Comparison of ENCODE assay signal across 7 mouse cellular contexts in genomic region chr17:79894971-79895882, GRCm38 (mm10). TPM values are rescaled to one million over a fixed set of nuclear protein-coding genes. Genes with fewer than 3 reads are reported as not detected.
A peak's percentile ranks its signal among the peaks of the same experiment; 100 is the strongest.
DNase-seq lines count a peak whose midpoint lies in the region; ATAC-seq lines count a peak whose summit lies in the region.

No protein-coding gene starts in this region.

- intact Hi-C loops in left cerebral cortex, postnatal 25 days (cut with DNase I), result loop anchor here (5.0 kb wide), 2 partner anchors 57 to 122 kb away; no protein-coding TSS in a partner anchor

- ATAC-seq in activated CD4-positive, CD25-positive, alpha-beta regulatory T cell, adult 4 months, result peak; percentile 35
- ATAC-seq in intestine, embryonic 14.5 days (replicated peaks; ENCODE audit: low FRiP score, low TSS enrichment, low read depth), result peak; percentile 70

- no peaks in the 10 kb centered on the region for H3K9me3 ChIP-seq in intestine, embryonic 14.5 days (ENCODE audit: control insufficient read depth, low read length)

- peak overlapping the region; percentile 58 for H3K4me3 ChIP-seq in intestine, embryonic 14.5 days (ENCODE audit: low read depth, low read length)

- H3K27ac ChIP-seq in intestine, embryonic 14.5 days (ENCODE audit: low read depth), result peak overlapping the region; percentile 95

- H3K4me1 ChIP-seq in intestine, embryonic 14.5 days (replicated peaks; ENCODE audit: control insufficient read depth, insufficient read depth, low read length), result peaks cover 28% of the 10 kb centered on the region

- no peaks in the 10 kb centered on the region for H3K36me3 ChIP-seq in intestine, embryonic 14.5 days (ENCODE audit: control insufficient read depth, insufficient read depth, low read length)

- under 1% methylated on average over 83 of the region's 100 CpGs for WGBS in intestine, embryonic 14.5 days

- peak overlapping the region; percentile 95 for H3K9ac ChIP-seq in intestine, embryonic 14.5 days (ENCODE audit: low read length)

- peaks cover 9% of the 10 kb centered on the region; the same call in 1 of the 2 replicates for H3K27me3 ChIP-seq in intestine, embryonic 14.5 days (replicated peaks; ENCODE audit: control insufficient read depth, insufficient read depth, low read length)

- DNase-seq in embryo, embryonic 11 days, result peak; percentile 73
- DNase-seq in gastrocnemius, postnatal 25 days, result peak; percentile 81
- peak; percentile 85 for DNase-seq in intestine, embryonic 14.5 days (ENCODE audit: low spot score)
- peak; percentile 62 to 73 for DNase-seq in left cerebral cortex, postnatal 25 days (ENCODE audit: low spot score in 2 of 2)
- peak; percentile 71 for DNase-seq in mesoderm, embryonic 11.5 days (ENCODE audit: low read depth, low spot score)
- DNase-seq in right cerebral cortex, postnatal 36 days (ENCODE audit: low spot score in 2 of 2), result peak; percentile 46 to 59

- H3K4me2 ChIP-seq in intestine, embryonic 14.5 days (ENCODE audit: low read length), result peak overlapping the region; percentile 67

RNA-seq across cellular contexts. Expression of gene Atl2, which starts 0.7 kb away (rescaled TPM):
- polyA plus RNA-seq in activated CD4-positive, CD25-positive, alpha-beta regulatory T cell, adult 4 months (2017; shearing (Covaris generic)), result 10 to 100 TPM; 11.5 to 12.4 TPM
- 100 to 1,000 TPM in 1 of 2 experiments, 10 to 100 TPM in 1; 86.3 to 101 TPM for total RNA-seq in gastrocnemius, postnatal 25 days (2021)
- 40.1 and 40.3 TPM in 2 replicates for polyA plus RNA-seq in intestine, embryonic 14.5 days (2014; fragmentation: Nextera tagmentation; extraction: Ambion mirVana)
- total RNA-seq in left cerebral cortex, postnatal 25 days (2021), result 10 to 100 TPM; 65.0 to 71.0 TPM

Comparison
In these comparisons a context has a peak if more than half of its experiments do, and no peak if none do; other contexts are left out.
1. Peak in every context shown above with its lines: DNase-seq, ATAC-seq, H3K4me3 ChIP-seq and H3K27ac ChIP-seq.